10 mouse cellular contexts compared by ENCODE assay signal in genomic region chr12:73583813-73584609, GRCm38 (mm10). TPM values are rescaled to one million over a fixed set of nuclear protein-coding genes. Genes with fewer than 3 reads are reported as not detected.
DNase-seq lines count a peak whose midpoint lies in the region; ATAC-seq and TF ChIP-seq lines count a peak whose summit lies in the region.
"Had no signal": no experiment of that assay in that cellular context is flagged by ENCODE, and none has a peak within 500 bp of the region (broad histone marks: within the 10 kb centered on the region; RNA-seq: fewer than 3 reads in every experiment).

No protein-coding gene starts in this region.

- DNase-seq in gastrocnemius, adult 18-20 months (ENCODE audit: low spot score) = peak; percentile 17
- DNase-seq in gastrocnemius, postnatal 25 days = no peak
- DNase-seq in heart, embryonic 10.5 days (ENCODE audit: low spot score) = peak; percentile 73
- DNase-seq in lung, postnatal 25 days (ENCODE audit: low spot score) = peak; percentile 74
- peak; percentile 57 for DNase-seq in stomach, postnatal 0 days (ENCODE audit: low spot score)
- DNase-seq in thymus, adult 18-20 months = no peak

- H3K9ac ChIP-seq in kidney, embryonic 15.5 days = peak overlapping the region; percentile 83
- peak overlapping the region; percentile 85 for H3K9ac ChIP-seq in stomach, postnatal 0 days (ENCODE audit: low read length)

- no peaks in the 10 kb centered on the region for H3K36me3 ChIP-seq in heart, embryonic 10.5 days
- no peaks in the 10 kb centered on the region for H3K36me3 ChIP-seq in kidney, embryonic 15.5 days
- H3K36me3 ChIP-seq in stomach, postnatal 0 days (ENCODE audit: control insufficient read depth, insufficient read depth, low read length) = no peaks in the 10 kb centered on the region

- no peak; the same call in 1 of the 2 replicates for ATAC-seq in kidney, embryonic 15.5 days (replicated peaks; ENCODE audit: low FRiP score)
- peak; percentile 80 for ATAC-seq in stomach, postnatal 0 days (ENCODE audit: low FRiP score, low TSS enrichment)

- H3K27me3 ChIP-seq in heart, embryonic 10.5 days (ENCODE audit: insufficient read depth, poor library complexity, severe bottlenecking) = peaks cover 37% of the 10 kb centered on the region
- peaks cover 39% of the 10 kb centered on the region for H3K27me3 ChIP-seq in kidney, embryonic 15.5 days
- H3K27me3 ChIP-seq in stomach, postnatal 0 days (ENCODE audit: control insufficient read depth, insufficient read depth, low read length) = no peaks in the 10 kb centered on the region

- TF ChIP-seq EP300 in stomach, postnatal 0 days (optimal IDR thresholded peaks at IDR 0.05) = no peak

- H3K4me1 ChIP-seq in brown adipose tissue, adult 24 weeks (ENCODE audit: control insufficient read depth, insufficient read depth, insufficient read length, low read length) = peaks cover 3% of the 10 kb centered on the region; the same call in 1 of the 2 replicates
- H3K4me1 ChIP-seq in heart, embryonic 10.5 days = peaks cover 12% of the 10 kb centered on the region
- peaks cover 22% of the 10 kb centered on the region for H3K4me1 ChIP-seq in kidney, embryonic 15.5 days
- no peaks in the 10 kb centered on the region for H3K4me1 ChIP-seq in stomach, postnatal 0 days (replicated peaks; ENCODE audit: control insufficient read depth, insufficient read depth)

- H3K4me3 ChIP-seq in brown adipose tissue, adult 24 weeks (ENCODE audit: insufficient read depth, low read depth, low read length) = peak overlapping the region; percentile 85
- peak overlapping the region; percentile 80 for H3K4me3 ChIP-seq in heart, embryonic 10.5 days
- peak overlapping the region; percentile 79 for H3K4me3 ChIP-seq in kidney, embryonic 15.5 days (replicated peaks)
- peak overlapping the region; percentile 77 for H3K4me3 ChIP-seq in stomach, postnatal 0 days (ENCODE audit: low read depth, low read length)

- 3% methylated on average over 33 of the region's 33 CpGs for WGBS in heart, embryonic 10.5 days
- WGBS in kidney, embryonic 15.5 days = 6% methylated on average over 33 of the region's 33 CpGs
- WGBS in stomach, postnatal 0 days = 11% methylated on average over 33 of the region's 33 CpGs

- H3K27ac ChIP-seq in brown adipose tissue, adult 24 weeks (replicated peaks; ENCODE audit: low read depth, low read length) = peak overlapping the region; percentile 92
- H3K27ac ChIP-seq in heart, embryonic 10.5 days = peak overlapping the region; percentile 91
- H3K27ac ChIP-seq in kidney, embryonic 15.5 days = peak overlapping the region; percentile 88
- peak overlapping the region; percentile 84 for H3K27ac ChIP-seq in stomach, postnatal 0 days (replicated peaks)

- H3K4me2 ChIP-seq in kidney, embryonic 15.5 days = peak overlapping the region; percentile 87
- peak overlapping the region; percentile 93 for H3K4me2 ChIP-seq in stomach, postnatal 0 days (replicated peaks; ENCODE audit: low read depth)

- H3K9me3 ChIP-seq in heart, embryonic 10.5 days = no peaks in the 10 kb centered on the region
- H3K9me3 ChIP-seq in kidney, embryonic 15.5 days (replicated peaks) = no peaks in the 10 kb centered on the region
- no peaks in the 10 kb centered on the region for H3K9me3 ChIP-seq in stomach, postnatal 0 days (ENCODE audit: control insufficient read depth, low read length)

- TF ChIP-seq CTCF in stomach, postnatal 0 days (IDR thresholded peaks at IDR 0.05; ENCODE audit: low read depth) = peak; percentile 63

RNA-seq across cellular contexts. Expression of gene Prkch, which starts 0.6 kb away (rescaled TPM):
- 1 to 10 TPM; 4.4 to 5.0 TPM for total RNA-seq in gastrocnemius, adult 18-20 months (2021)
- 1 to 10 TPM; 5.0 to 6.9 TPM for total RNA-seq in gastrocnemius, postnatal 25 days (2021)
- polyA plus RNA-seq in brown adipose tissue, adult 24 weeks (2012; ENCODE audit: insufficient read depth, insufficient read length, missing spikeins) = 2.7 and 7.3 TPM in 2 replicates
- polyA plus RNA-seq in heart, embryonic 10.5 days (2016; fragmentation: Nextera tagmentation; extraction: Ambion mirVana) = 15.8 and 16.9 TPM in 2 replicates
- polyA plus RNA-seq in kidney, embryonic 15.5 days (2015; fragmentation: Nextera tagmentation; extraction: Ambion mirVana) = 10.9 and 11.9 TPM in 2 replicates
- polyA plus RNA-seq in stomach, postnatal 0 days (2015; fragmentation: Nextera tagmentation; extraction: Ambion mirVana) = 22.3 and 24.8 TPM in 2 replicates
- total RNA-seq: MEL had no signal

RNA-seq across cellular contexts. Expression of gene Tmem30b, which starts 37.8 kb away (rescaled TPM):
- total RNA-seq in gastrocnemius, adult 18-20 months (2021) = under 1 TPM; 0.11 to 0.74 TPM
- under 1 TPM; 0.21 to 0.46 TPM for total RNA-seq in gastrocnemius, postnatal 25 days (2021)
- 0.55 TPM in 1 of 2 replicates, not detected in the other for polyA plus RNA-seq in brown adipose tissue, adult 24 weeks (2012; ENCODE audit: insufficient read depth, insufficient read length, missing spikeins)
- 0.30 and 2.4 TPM in 2 replicates for polyA plus RNA-seq in heart, embryonic 10.5 days (2016; fragmentation: Nextera tagmentation; extraction: Ambion mirVana)
- polyA plus RNA-seq in kidney, embryonic 15.5 days (2015; fragmentation: Nextera tagmentation; extraction: Ambion mirVana) = 9.8 and 11.6 TPM in 2 replicates
- polyA plus RNA-seq in stomach, postnatal 0 days (2015; fragmentation: Nextera tagmentation; extraction: Ambion mirVana) = 78.3 and 83.9 TPM in 2 replicates
- total RNA-seq: MEL; neutrophil, adult 5-6 weeks had no signal

Comparison
In these comparisons a context has a peak if more than half of its experiments do, and no peak if none do; other contexts are left out.
1. DNase-seq: peak in gastrocnemius, adult 18-20 months (single experiment), heart, embryonic 10.5 days (single experiment), lung, postnatal 25 days (single experiment) and stomach, postnatal 0 days (single experiment); none in gastrocnemius, postnatal 25 days (single experiment) and thymus, adult 18-20 months (0 of 2).
2. Peak in every context shown above with its lines, with median percentiles within 50 percentile points of each other: H3K27ac ChIP-seq and H3K4me3 ChIP-seq.